Mouse (Mus musculus) left cerebral cortex, adult 2 months (tissue): ENCODE data around the gene D130043K22Rik. TPM values are rescaled to one million over a fixed set of nuclear protein-coding genes. Genes with fewer than 3 reads are reported as not detected.

Experiments
- DNase-seq, 2 experiments: peaks; one replicate each; pipeline ENCODE4 v3.0.0; 2021 to 2022; ENCODE audit warnings: low spot score in 2 of 2, mixed read lengths in 1 of 2; ENCODE audit errors: extremely low spot score in 1 of 2
- H3K27ac ChIP-seq: fragments of 200-600 bp; 2 replicates; pipeline ENCODE4 v1.8.1; 2022
- H3K4me3 ChIP-seq: fragments of 200-600 bp; 2 replicates; pipeline ENCODE4 v1.8.1; 2022
- CTCF ChIP-seq: fragments of 200-600 bp; IDR thresholded peaks from 2 replicates; pipeline ENCODE4 v1.8.1; 2022; ENCODE audit warnings: antibody characterized with exemption, mild to moderate bottlenecking, moderate library complexity
- intact Hi-C: fragments of 180-260 bp; cut with DNase I; formaldehyde crosslinking; loops from one replicate; pipeline ENCODE4 v1.15.1; 2025
- total RNA-seq, 2 experiments: library from RNA; stranded (reverse); gene quantifications; 2 replicates each; pipeline ENCODE4 v1.2.3; 2021

Gene D130043K22Rik
- total RNA-seq, 2 experiments from 2014 or later = 30.8 to 31.2 TPM

GRCm38 (mm10) chr13:24839831-24840230 is 5.1 kb upstream of the D130043K22Rik start:
- intact Hi-C loops = no loop called here
- H3K4me3 ChIP-seq = no peak overlapping the region
- TF ChIP-seq CTCF = no peak
- no peak overlapping the region for H3K27ac ChIP-seq
- no peak for DNase-seq

- Histone ChIP-seq H3K27ac (no peak overlapping the region), H3K4me3 (no peak overlapping the region)
- no peak for TF ChIP-seq CTCF
- no peak for DNase-seq
- intact Hi-C loops = no loop called here
These were observed 3.2 kb upstream of the D130043K22Rik start for GRCm38 (mm10) chr13:24841702-24842101.

DNA sequence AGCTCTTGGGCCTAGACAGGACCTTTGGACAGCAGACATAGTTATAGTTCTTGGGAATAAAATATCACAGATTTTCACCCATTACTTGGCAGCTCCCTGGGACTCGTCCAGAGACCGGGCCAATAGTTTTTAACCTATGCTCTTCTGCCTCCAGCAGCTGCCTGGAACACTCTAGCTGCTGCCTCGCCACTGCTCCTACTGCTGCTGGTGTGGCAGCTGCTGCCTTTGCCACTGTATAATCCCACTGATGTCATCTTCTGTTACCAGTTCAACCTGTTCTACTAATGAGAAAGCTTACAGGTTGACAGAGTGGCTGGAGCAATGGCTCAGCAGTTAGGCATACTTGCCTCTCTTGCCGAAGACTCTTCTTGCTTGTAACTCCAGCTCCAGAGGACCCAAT is 4.4 kb downstream of the D130043K22Rik start:
- Histone ChIP-seq H3K4me3 (no peak overlapping the region), H3K27ac (no peak overlapping the region)
- no peak for DNase-seq
- intact Hi-C loops = no loop called here
- TF ChIP-seq CTCF = no peak

DNA sequence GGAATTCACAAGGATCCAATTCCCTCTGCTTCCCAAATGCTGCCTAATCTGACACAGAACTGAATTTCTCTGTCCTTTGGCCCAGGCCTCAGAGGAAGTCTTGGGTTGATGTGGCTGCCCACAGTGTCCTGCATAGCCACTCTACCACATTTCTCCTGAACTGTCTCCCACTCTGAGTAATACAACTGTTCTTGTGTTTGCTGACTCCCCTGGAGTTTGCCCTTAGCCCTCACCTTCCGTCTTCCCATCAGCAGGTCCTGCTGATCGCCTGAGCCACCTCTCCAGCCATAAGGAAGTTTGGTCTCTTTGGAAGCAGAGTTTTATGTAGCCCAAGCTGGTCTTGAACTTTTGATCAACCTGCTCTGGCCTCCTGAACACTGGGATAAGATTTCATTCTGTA is 7.1 kb downstream of the D130043K22Rik start:
- intact Hi-C loops = no loop called here
- no peak overlapping the region for H3K27ac ChIP-seq
- TF ChIP-seq CTCF = no peak
- DNase-seq = no peak
- H3K4me3 ChIP-seq = no peak overlapping the region

- intact Hi-C loops = no loop called here
These were observed 7.6 kb downstream of the D130043K22Rik start for GRCm38 (mm10) chr13:24852570-24852969.

GRCm38 (mm10) chr13:24859115-24859514 is 14.2 kb downstream of the D130043K22Rik start:
- TF ChIP-seq CTCF = no peak
- no peak overlapping the region for H3K4me3 ChIP-seq
- no peak overlapping the region for H3K27ac ChIP-seq
- no peak for DNase-seq
- intact Hi-C loops = loop anchor here (5.0 kb wide), 1 partner anchor 377 kb away; no protein-coding TSS in a partner anchor

More at GRCm38 (mm10) chr13:24852570-24852969, 7.6 kb downstream of the D130043K22Rik start:
- H3K4me3 ChIP-seq = no peak overlapping the region
- no peak for TF ChIP-seq CTCF
- H3K27ac ChIP-seq = no peak overlapping the region
- no peak for DNase-seq

DNA sequence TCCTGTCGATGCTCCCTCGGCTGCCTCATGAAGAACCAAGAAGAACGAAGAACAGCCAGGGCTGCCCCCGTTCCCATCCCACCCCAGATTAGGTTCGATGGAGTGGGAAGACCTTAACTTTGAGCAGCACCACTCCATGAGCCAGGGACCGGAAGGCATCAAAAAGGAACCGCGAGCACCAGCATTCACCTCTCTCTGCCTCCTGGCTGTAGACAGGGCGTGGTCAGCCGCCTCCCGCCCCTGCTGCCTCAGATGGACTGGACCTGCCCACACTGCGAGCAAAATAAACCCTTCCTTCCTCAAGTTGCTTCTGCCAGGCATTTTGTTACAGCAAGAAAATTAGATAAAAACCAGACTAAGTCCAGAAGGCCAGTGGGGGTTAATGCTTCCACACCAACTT is 16.1 kb downstream of the D130043K22Rik start:
- no peak for TF ChIP-seq CTCF
- intact Hi-C loops = no loop called here
- Histone ChIP-seq H3K4me3 (no peak overlapping the region), H3K27ac (no peak overlapping the region)
- no peak for DNase-seq

- intact Hi-C loops = no loop called here
- no peak for TF ChIP-seq CTCF
- DNase-seq = no peak
- Histone ChIP-seq H3K27ac (no peak overlapping the region), H3K4me3 (no peak overlapping the region)
These were observed 17.1 kb downstream of the D130043K22Rik start for GRCm38 (mm10) chr13:24862021-24862420.

GRCm38 (mm10) chr13:24862520-24862919 is 17.6 kb downstream of the D130043K22Rik start:
- intact Hi-C loops = no loop called here
- no peak overlapping the region for H3K4me3 ChIP-seq
- peak; percentile 31 to 37 for DNase-seq
- TF ChIP-seq CTCF = peak; percentile 65
- H3K27ac ChIP-seq = no peak overlapping the region

- TF ChIP-seq CTCF = no peak
- Histone ChIP-seq H3K4me3 (no peak overlapping the region), H3K27ac (no peak overlapping the region)
- intact Hi-C loops = no loop called here
- DNase-seq = no peak
These were observed 21.8 kb downstream of the D130043K22Rik start for GRCm38 (mm10) chr13:24866430-24867402.

DNA sequence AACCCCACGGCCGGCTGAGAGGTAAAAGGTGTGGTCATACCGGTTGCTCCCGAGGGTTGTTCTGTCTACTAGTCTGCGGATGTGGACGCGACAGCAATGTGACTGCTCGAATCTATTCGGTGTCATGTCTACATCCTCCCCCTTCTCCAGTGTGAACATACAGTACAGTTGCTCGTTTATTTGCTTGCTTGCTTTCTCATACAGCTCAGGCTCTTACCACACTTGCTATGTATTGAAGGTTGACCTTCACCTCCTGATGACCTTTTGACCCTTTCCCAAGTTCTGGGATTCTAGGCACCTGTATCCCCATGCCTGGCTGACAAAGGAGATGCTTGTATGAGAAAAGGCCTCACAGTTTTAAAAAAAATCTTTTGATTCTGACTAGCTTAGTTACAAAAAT is 22.9 kb downstream of the D130043K22Rik start:
- no peak for TF ChIP-seq CTCF
- no peak overlapping the region for H3K4me3 ChIP-seq
- intact Hi-C loops = no loop called here
- H3K27ac ChIP-seq = no peak overlapping the region
- no peak for DNase-seq

GRCm38 (mm10) chr13:24868233-24868632 is 23.3 kb downstream of the D130043K22Rik start:
- H3K27ac ChIP-seq = no peak overlapping the region
- intact Hi-C loops = no loop called here
- no peak overlapping the region for H3K4me3 ChIP-seq
- DNase-seq = no peak
- no peak for TF ChIP-seq CTCF
